Mouse (Mus musculus): ENCODE results near the gene Slc22a15.
"Not testable (repeated sequence)": the region's sequence is repeated elsewhere in the genome, so short reads cannot be mapped to it uniquely, and the experiment has no call there.

The Slc22a15 gene

GRCm38 (mm10) chr3:101871951-101872350, 52.3 kb downstream of the Slc22a15 start:
- DNase-seq (ENCODE audit: low read depth, low spot score), result no peak

GRCm38 (mm10) chr3:101867001-101867421, 57.2 kb downstream of the Slc22a15 start:
- DNase-seq (ENCODE audit: low read depth, low spot score), result no peak

- no peak for DNase-seq (ENCODE audit: low read depth, low spot score)
Measured at GRCm38 (mm10) chr3:101861856-101862255, 62.4 kb downstream of the Slc22a15 start.

- DNase-seq (ENCODE audit: low read depth, low spot score), result no peak
Measured at GRCm38 (mm10) chr3:101860151-101860550, 64.1 kb downstream of the Slc22a15 start.

- DNase-seq (ENCODE audit: low read depth, low spot score), result no peak
Measured at GRCm38 (mm10) chr3:101859740-101860139, 64.5 kb downstream of the Slc22a15 start.

- no peak for DNase-seq (ENCODE audit: low read depth, low spot score)
Measured at GRCm38 (mm10) chr3:101854075-101854474, 70.2 kb downstream of the Slc22a15 start.

- DNase-seq (ENCODE audit: low read depth, low spot score), result no peak
Measured at GRCm38 (mm10) chr3:101851363-101851762, 72.9 kb downstream of the Slc22a15 start.

- DNase-seq (ENCODE audit: low read depth, low spot score), result no peak
Measured at GRCm38 (mm10) chr3:101848816-101849215, 75.4 kb downstream of the Slc22a15 start, which contains the start of gene Mab21l3. Gene Mab21l3, minus strand, starts transcription at chr3:101848959.

- DNase-seq (ENCODE audit: low read depth, low spot score), result no peak
Measured at GRCm38 (mm10) chr3:101846096-101846495, 78.2 kb downstream of the Slc22a15 start.

- no peak for DNase-seq (ENCODE audit: low read depth, low spot score)
Measured at GRCm38 (mm10) chr3:101842372-101843094, 81.7 kb downstream of the Slc22a15 start.

- DNase-seq (ENCODE audit: low read depth, low spot score), result no peak
Measured at GRCm38 (mm10) chr3:101839327-101839726, 84.9 kb downstream of the Slc22a15 start.

GRCm38 (mm10) chr3:101836971-101837370, 87.3 kb downstream of the Slc22a15 start:
- no peak for DNase-seq (ENCODE audit: low read depth, low spot score)

- DNase-seq (ENCODE audit: low read depth, low spot score), result no peak
Measured at GRCm38 (mm10) chr3:101836532-101836931, 87.7 kb downstream of the Slc22a15 start.

GRCm38 (mm10) chr3:101836045-101836444, 88.2 kb downstream of the Slc22a15 start:
- peak; percentile 74 for DNase-seq (ENCODE audit: low read depth, low spot score)

- DNase-seq (ENCODE audit: low read depth, low spot score), result no peak
Measured at GRCm38 (mm10) chr3:101831189-101831858, 92.9 kb downstream of the Slc22a15 start.

GRCm38 (mm10) chr3:101829881-101830616, 94.2 kb downstream of the Slc22a15 start:
- no peak for DNase-seq (ENCODE audit: low read depth, low spot score)

- DNase-seq (ENCODE audit: low read depth, low spot score), result no peak
Measured at GRCm38 (mm10) chr3:101828595-101828994, 95.7 kb downstream of the Slc22a15 start.

- DNase-seq (ENCODE audit: low read depth, low spot score), result no peak
Measured at GRCm38 (mm10) chr3:101827220-101827715, 97.0 kb downstream of the Slc22a15 start.

- DNase-seq (ENCODE audit: low read depth, low spot score), result no peak
Measured at GRCm38 (mm10) chr3:101824338-101824737, 99.9 kb downstream of the Slc22a15 start.

- no peak for DNase-seq (ENCODE audit: low read depth, low spot score)
Measured at GRCm38 (mm10) chr3:101822052-101822451, 102.2 kb downstream of the Slc22a15 start.

- not testable (repeated sequence) for DNase-seq (ENCODE audit: low read depth, low spot score)
Measured at GRCm38 (mm10) chr3:101820708-101821107, 103.5 kb downstream of the Slc22a15 start.

- DNase-seq (ENCODE audit: low read depth, low spot score), result no peak
Measured at GRCm38 (mm10) chr3:101816006-101816405, 108.2 kb downstream of the Slc22a15 start.

Measured in WW6 (cell line).